Mouse (Mus musculus): ENCODE measurements around the gene Rbm8a2. TPM values are rescaled to one million over a fixed set of nuclear protein-coding genes. Genes with fewer than 3 reads are reported as not detected.

Rbm8a2 gene
- 0.14 TPM in 1 of 2 replicates, not detected in the other for polyA plus RNA-seq (2012; rRNA removed; ENCODE audit: low replicate concordance)

GRCm38 (mm10) chr1:175979014-175979413 is at the start of gene Rbm8a2:
TSS of gene Rbm8a2 (minus strand) at chr1:175979114.

Other genes with a start within 250 kb of the Rbm8a2 start
- 0.04 and 1.6 TPM in 2 replicates for gene Exo1, start 98.5 kb downstream of the Rbm8a2 start, polyA plus RNA-seq (2012; rRNA removed; ENCODE audit: low replicate concordance)
- gene Gm38100, start 58.8 kb downstream of the Rbm8a2 start, polyA plus RNA-seq (2012; rRNA removed; ENCODE audit: low replicate concordance), result not detected in 2 replicates